Mouse (Mus musculus) heart, postnatal 0 days (tissue): Measurements from ENCODE around the gene Kcnj11. TPM values are rescaled to one million over a fixed set of nuclear protein-coding genes. Genes with fewer than 3 reads are reported as not detected.

ENCODE experiments used
- ATAC-seq: fragments of 200-750 bp; cut with Nextera tagmentation; 2 replicates; pipeline ENCODE4 v1.8.0; 2017; ENCODE audit warnings: low read depth, moderate number of reproducible peaks, moderate library complexity; ENCODE audit not compliant: insufficient read depth
- DNase-seq: peaks from one replicate; pipeline ENCODE4 v3.0.0-alpha.2; 2016; ENCODE audit warnings: low spot score
- H3K27ac ChIP-seq: fragments of 300-500 bp; sonication (generic); 2 replicates; pipeline ENCODE4 v1.5.1; 2014; ENCODE audit warnings: low read depth, mild to moderate bottlenecking
- H3K27me3 ChIP-seq: fragments of 300-500 bp; sonication (generic); 2 replicates; pipeline ENCODE4 v1.6.1; 2014; ENCODE audit warnings: low read length, mixed read lengths; ENCODE audit not compliant: control insufficient read depth, insufficient read depth
- H3K36me3 ChIP-seq: fragments of 300-500 bp; sonication (generic); replicated peaks from 2 replicates; pipeline ENCODE4 v1.6.1; 2014; ENCODE audit warnings: low read length, mixed read lengths; ENCODE audit not compliant: control insufficient read depth, insufficient read depth
- H3K4me1 ChIP-seq: fragments of 300-500 bp; sonication (generic); 2 replicates; pipeline ENCODE4 v1.6.1; 2014; ENCODE audit warnings: antibody characterized with exemption; ENCODE audit not compliant: control insufficient read depth, insufficient read depth
- H3K4me2 ChIP-seq: fragments of 300-500 bp; sonication (generic); 2 replicates; pipeline ENCODE4 v1.6.1; 2014; ENCODE audit warnings: low read depth, mild to moderate bottlenecking, low read length, moderate library complexity
- H3K4me3 ChIP-seq: fragments of 300-500 bp; sonication (generic); 2 replicates; pipeline ENCODE4 v1.5.1; 2014; ENCODE audit warnings: low read depth, low read length
- H3K9ac ChIP-seq: fragments of 300-500 bp; sonication (generic); replicated peaks from 2 replicates; pipeline ENCODE4 v1.6.1; 2014; ENCODE audit warnings: low read depth, low read length, mixed read lengths
- H3K9me3 ChIP-seq: fragments of 300-500 bp; sonication (generic); replicated peaks from 2 replicates; pipeline ENCODE4 v1.6.1; 2016; ENCODE audit warnings: low read length; ENCODE audit not compliant: control insufficient read depth
- CTCF ChIP-seq: IDR thresholded peaks from 2 replicates; pipeline ENCODE4 v1.5.1; 2016; ENCODE audit warnings: antibody characterized with exemption, control low read depth, low read depth
- EP300 ChIP-seq: IDR thresholded peaks from 2 replicates; pipeline ENCODE4 v1.6.1; 2016; ENCODE audit warnings: antibody characterized with exemption, low read depth
- WGBS: fragments of 180-500 bp; shearing (Covaris S2); extraction: QIAGEN DNeasy Blood & Tissue Kit; methylation state at CpG from one replicate; pipeline ENCODE4 v1.1.7; 2014; 5-methylcytosine and 5-hydroxymethylcytosine counted together
- polyA plus RNA-seq: library from polyadenylated mRNA; unstranded; fragments of >200 nt; fragmentation: Nextera tagmentation; extraction: Ambion mirVana; gene quantifications from 2 replicates; pipeline ENCODE4 v1.2.1, GENCODE M21; 2015
- total RNA-seq: library from RNA; depleted of rRNA; stranded (reverse); fragments of >200 nt; gene quantifications from 2 replicates; pipeline ENCODE4 v1.2.3, GENCODE M21; 2014; ENCODE audit warnings: low replicate concordance; rRNA removed

The Kcnj11 gene
- total RNA-seq (72.0 and 103 TPM in 2 replicates), polyA plus RNA-seq (14.4 and 14.6 TPM in 2 replicates)

DNA sequence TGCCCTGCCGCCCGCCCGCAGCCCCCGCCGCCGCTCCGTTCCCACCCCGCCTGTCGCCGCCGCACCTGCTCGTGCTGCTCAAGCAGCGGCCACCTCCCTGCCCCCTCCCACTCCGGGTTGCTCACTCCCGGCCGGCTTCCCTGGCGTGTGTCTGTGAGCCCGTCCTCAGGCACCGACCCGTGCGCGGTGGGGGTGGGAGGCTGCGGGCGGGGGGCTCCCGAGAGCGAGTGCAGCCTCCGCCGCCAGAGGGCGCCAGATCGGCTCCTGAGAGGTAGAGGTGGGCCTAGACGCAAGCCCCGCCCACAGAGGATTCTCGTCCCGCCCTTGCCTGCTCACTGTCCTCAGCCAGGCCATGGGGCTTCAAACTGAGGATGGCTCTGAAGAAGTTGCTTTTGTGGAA, at the start of gene Kcnj11:
TSS of gene Kcnj11 (minus strand) at position 202 of the 400 bp plus-strand sequence.
- H3K4me1 ChIP-seq = peaks cover 16% of the 10 kb centered on the region
- peak within 1 kb of the TSS; percentile 97 for H3K27ac ChIP-seq
- H3K9me3 ChIP-seq = no peaks in the 10 kb centered on the region
- H3K4me3 ChIP-seq = peak within 1 kb of the TSS; percentile 63
- ATAC-seq (peak; percentile 74), DNase-seq (peak; percentile 82)
- WGBS = 0% methylated on average over 33 of the region's 34 CpGs
- peak within 1 kb of the TSS; percentile 75 for H3K4me2 ChIP-seq
- peak within 1 kb of the TSS; percentile 80 for H3K9ac ChIP-seq
- TF ChIP-seq EP300 (0 out of 2 replicates have a peak, but pooled peaks have one; percentile 33), CTCF (peak; percentile 74)
- no peaks in the 10 kb centered on the region for H3K27me3 ChIP-seq
- H3K36me3 ChIP-seq = no peaks in the 10 kb centered on the region

DNA sequence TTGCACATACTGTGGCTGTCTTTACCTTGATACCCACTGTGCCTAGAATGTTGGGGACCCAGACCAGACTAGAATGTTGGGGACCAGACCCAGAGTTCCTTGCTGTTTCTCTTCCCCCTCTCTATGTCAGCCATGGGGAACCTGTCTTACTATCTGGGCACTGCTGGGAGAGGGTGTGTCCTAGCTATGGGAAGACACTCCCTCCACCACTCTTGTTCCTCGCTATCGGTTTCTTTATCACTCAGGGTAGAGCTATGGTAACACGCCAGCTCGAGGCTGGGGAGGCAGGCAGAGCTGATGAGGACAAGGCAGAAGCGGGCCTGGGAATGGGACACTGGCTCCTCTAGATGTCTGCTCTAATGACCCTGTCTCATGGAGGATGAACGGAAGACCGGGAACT, 46.9 kb upstream of the Kcnj11 start:
- WGBS = 42% methylated on average over 7 of the region's 7 CpGs
- no peaks in the 10 kb centered on the region for H3K36me3 ChIP-seq
- H3K4me2 ChIP-seq = no peak overlapping the region
- H3K9me3 ChIP-seq = no peaks in the 10 kb centered on the region
- H3K27me3 ChIP-seq = no peaks in the 10 kb centered on the region
- no peak overlapping the region for H3K9ac ChIP-seq
- H3K27ac ChIP-seq = no peak overlapping the region
- no peak for TF ChIP-seq CTCF
- TF ChIP-seq EP300 = no peak
- no peak overlapping the region for H3K4me3 ChIP-seq
- DNase-seq (no peak), ATAC-seq (no peak)
- peaks cover 7% of the 10 kb centered on the region; the same call in 1 of the 2 replicates for H3K4me1 ChIP-seq

DNA sequence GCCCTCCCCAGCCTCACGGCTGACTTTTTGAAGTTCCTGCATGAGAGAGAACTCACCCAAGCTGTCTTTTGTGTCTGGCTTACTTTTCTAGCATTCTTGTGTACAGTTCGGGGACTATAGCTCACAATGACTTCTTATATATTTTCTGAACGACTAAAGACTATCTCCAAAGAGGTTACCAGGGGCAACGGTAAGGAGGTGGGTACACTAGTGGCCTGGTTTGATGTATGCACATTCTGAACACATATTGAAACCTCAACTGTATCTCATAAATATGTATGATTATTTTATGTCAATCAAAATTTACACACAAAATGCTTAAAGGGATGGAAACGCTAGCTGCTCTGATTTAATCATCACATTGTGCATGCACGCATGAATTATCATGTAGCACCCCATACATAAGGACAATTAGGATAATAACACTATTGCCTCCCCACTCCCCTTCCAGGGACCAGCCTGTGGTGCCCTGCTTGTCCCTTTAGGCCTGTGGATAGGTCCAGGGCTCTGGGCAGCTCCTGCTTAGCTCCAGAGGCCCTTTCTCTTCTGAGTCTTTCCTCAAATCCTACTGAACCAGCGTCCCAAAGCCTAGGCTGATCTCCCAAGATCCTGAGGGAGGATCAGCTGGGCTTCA, 46.2 kb upstream of the Kcnj11 start:
- no peak for ATAC-seq
- no peaks in the 10 kb centered on the region for H3K27me3 ChIP-seq
- WGBS = 83% methylated on average over 7 of the region's 7 CpGs

DNA sequence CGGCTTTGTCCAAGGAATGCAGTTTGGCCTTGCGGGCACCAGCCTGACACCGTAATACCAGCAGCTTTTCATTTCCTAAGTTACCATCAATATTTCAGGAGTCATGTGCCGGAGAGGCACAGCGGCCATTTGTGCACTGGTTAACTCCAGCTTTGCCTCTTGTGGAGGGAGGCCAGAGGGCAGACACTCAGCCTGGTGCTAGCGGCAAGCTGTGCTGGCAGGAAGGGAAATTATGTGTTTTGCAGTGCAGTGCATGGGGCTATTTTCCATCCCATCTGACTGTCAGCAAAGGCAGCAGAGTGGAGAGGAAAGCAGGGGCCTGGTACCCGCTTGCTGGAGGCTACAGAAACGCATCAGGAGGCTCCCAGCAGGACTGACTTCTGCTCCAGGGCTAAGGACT, 43.5 kb upstream of the Kcnj11 start:
- Histone ChIP-seq H3K27ac (no peak overlapping the region), H3K27me3 (no peaks in the 10 kb centered on the region), H3K4me1 (peaks cover 7% of the 10 kb centered on the region; the same call in 1 of the 2 replicates), H3K36me3 (no peaks in the 10 kb centered on the region), H3K4me3 (no peak overlapping the region), H3K9ac (no peak overlapping the region), H3K4me2 (no peak overlapping the region), H3K9me3 (no peaks in the 10 kb centered on the region)
- 82% methylated on average over 8 of the region's 8 CpGs for WGBS
- DNase-seq (no peak), ATAC-seq (no peak)
- no peak for TF ChIP-seq EP300
- TF ChIP-seq CTCF = no peak

More for the DNA sequence above, 46.2 kb upstream of the Kcnj11 start:
- H3K27ac ChIP-seq = no peak overlapping the region
- no peaks in the 10 kb centered on the region for H3K36me3 ChIP-seq
- no peak overlapping the region for H3K9ac ChIP-seq
- no peak overlapping the region for H3K4me2 ChIP-seq
- TF ChIP-seq EP300 (no peak), CTCF (no peak)
- peaks cover 7% of the 10 kb centered on the region; the same call in 1 of the 2 replicates for H3K4me1 ChIP-seq
- no peaks in the 10 kb centered on the region for H3K9me3 ChIP-seq
- H3K4me3 ChIP-seq = no peak overlapping the region
- no peak for DNase-seq

DNA sequence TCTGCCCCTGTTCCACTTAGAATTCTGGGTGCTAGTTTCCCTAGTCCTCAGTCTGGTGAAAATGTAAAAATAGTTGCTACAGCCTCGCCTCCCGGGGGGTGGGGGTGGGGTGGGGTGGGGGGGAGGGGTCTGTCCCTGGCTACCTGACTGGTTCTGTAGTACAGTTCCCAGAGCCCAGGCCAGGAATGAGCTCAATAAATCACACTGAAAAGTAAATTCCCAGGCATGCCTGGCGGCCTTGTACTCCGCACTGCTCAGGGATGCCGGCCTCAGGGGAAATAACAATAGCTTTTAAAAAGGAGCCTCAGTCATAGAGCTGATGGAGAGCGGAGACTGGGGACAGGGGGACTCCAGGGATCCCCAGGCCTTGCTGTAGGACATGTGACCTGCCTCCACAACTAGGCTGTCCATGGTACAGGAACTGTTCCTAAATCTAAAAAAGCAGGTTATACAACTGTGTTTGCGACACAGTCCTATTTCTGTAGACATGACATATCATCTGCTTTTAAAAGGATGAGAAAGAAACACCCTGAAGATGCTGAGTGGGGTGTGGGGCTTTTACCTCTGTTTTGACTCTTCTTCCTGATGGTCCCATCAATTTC, 37.9 kb upstream of the Kcnj11 start:
- Histone ChIP-seq H3K4me3 (no peak overlapping the region), H3K36me3 (0 out of 2 replicates have a peak, but pooled peaks cover 7% of the 10 kb centered on the region), H3K4me1 (peaks cover 6% of the 10 kb centered on the region; the same call in 1 of the 2 replicates), H3K9ac (no peak overlapping the region), H3K27me3 (no peaks in the 10 kb centered on the region), H3K4me2 (no peak overlapping the region), H3K9me3 (no peaks in the 10 kb centered on the region), H3K27ac (no peak overlapping the region)
- WGBS = 53% methylated on average over 7 of the region's 7 CpGs
- TF ChIP-seq EP300 (no peak), CTCF (no peak)
- no peak for ATAC-seq
- no peak for DNase-seq
